Mouse (Mus musculus) megakaryocyte, adult 5-6 weeks (primary cell): ENCODE data around the gene Cfap54. TPM values are rescaled to one million over a fixed set of nuclear protein-coding genes. Genes with fewer than 3 reads are reported as not detected.

ENCODE experiments used
- ATAC-seq: 2 replicates; pipeline ENCODE4 v1.8.0; 2016; ENCODE audit warnings: mild to moderate bottlenecking, inconsistent platforms; ENCODE audit not compliant: poor library complexity, severe bottlenecking
- total RNA-seq, 2 experiments: library from RNA; stranded (forward) in 1 of 2; stranded (reverse) in 1 of 2; fragments of 153-499, 151-499 nt in 1 of 2; fragments of 221-1000, 200-1000 nt in 1 of 2; gene quantifications; 2 replicates each; pipeline versions ENCODE4 v1.2.3 to v1.2.4; 2015 to 2017

The Cfap54 gene
- total RNA-seq, 2 experiments from 2014 or later: 0.25 to 1.1 TPM

DNA sequence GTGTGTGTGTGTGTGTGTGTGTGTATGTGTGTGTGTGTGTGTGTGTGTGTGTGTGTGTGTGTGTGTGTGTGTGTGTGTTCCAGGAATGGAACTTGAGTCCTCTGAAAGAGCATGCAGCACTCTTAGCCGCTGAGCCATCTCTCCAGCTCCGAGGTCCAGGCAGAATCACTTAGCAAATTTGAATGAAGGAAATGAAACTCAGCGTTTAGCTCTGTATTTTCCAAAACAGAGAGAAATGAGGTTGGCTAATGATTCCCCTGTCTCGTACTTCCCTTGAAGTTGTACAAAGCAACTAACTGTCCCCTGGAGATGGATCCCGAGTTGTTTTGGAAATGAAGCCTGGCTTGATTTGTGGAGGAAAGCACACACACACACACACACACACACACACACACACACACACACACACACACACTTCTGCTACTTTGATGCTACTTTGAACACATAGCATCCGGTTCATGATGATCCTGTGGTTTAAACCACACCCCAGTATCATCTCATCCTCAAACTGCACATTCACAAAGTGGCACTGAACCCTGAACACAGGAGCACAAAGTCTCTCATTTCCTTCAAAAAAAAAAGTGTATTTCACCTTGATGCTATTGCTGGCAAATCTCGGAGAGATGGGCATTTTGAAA, 290.4 kb downstream of the Cfap54 start:
- ATAC-seq: no peak

DNA sequence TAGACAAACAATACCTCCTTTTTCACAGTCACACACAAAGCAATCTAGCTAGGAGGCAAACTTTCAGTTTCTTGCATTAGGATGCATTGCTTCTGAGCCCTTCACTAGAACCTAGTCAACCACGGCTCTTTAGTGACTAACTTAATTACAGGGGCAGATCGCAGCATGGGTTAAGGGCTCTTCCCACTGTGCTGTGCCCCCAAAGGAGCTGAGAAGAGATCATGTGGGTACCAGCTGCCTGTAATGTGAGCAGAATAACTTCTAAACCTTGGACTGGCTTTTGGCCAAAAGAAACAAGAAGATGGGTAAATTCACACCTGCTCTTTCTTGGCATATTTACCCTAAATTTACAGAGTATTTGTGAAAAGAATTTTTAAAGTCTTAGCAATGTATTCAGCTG, 291.2 kb downstream of the Cfap54 start:
- no peak for ATAC-seq

DNA sequence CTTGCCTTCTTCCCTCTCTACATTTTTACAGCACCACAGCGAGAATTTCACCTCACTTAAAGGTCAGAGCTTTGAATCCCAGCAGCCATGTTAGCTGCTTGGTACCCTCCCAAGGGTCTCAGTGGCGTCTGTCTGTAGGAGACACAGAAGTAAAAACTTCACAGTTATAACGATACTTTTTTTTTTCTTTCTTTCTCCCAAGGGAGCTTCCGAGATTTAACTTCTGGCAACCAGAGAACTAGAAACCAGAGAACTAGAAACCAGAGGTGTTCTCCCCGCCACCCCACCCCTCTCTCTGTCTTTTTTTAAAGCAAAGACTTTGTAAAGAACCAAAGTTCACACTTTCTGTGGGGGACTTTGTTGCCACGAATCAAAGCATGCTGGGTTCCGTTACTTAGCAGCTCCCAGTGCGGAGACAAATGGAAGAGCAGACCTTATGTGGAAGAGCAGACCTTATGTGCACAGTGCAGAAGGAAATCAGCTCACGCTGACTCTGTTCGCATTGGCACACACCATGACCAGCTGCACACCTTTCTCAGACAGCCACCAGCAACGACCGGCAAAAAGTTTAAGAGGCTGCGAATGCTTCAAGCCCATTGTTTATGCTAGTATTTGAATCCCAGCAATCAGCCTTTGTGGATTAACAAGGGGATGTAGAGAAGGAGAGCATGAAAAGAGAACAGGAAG, 292.9 kb downstream of the Cfap54 start:
- no peak for ATAC-seq

DNA sequence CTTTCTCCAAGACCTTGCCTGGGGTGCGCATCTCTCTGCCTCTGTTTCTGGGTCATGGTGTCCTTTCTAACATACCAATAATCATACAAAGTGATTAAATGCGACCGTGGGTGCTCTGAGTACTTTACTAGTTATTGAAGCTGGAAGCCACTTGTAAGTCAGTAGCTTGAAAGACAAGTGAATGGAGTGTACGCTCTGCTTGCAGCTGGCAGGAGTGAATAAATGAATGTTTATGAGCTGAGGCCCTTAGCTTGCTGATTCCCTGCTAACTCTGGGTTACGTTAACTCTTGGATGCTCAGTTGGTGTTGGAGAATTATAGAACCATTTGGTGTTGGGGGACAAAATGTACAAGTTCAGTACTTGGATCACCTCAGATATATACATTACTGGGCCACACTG, 298.7 kb downstream of the Cfap54 start:
- no peak for ATAC-seq

DNA sequence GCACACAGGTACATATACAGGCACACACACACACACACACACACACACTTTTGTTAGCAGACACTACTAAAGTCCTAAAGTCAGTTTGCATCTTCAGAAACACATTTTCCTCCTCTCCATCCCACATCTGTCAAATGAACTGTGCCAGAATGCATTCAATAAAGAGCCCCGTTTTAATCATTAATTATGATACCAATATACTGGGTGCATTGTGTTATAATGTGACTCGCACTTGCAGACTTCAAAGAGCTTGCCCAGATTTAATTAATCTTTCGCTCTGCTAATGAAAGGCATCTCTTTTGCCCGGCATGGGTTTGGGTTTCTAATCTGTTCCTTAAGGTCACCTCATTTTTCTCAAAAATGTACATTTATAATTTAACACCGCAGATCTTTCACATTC, 327.1 kb downstream of the Cfap54 start:
- ATAC-seq: no peak

DNA sequence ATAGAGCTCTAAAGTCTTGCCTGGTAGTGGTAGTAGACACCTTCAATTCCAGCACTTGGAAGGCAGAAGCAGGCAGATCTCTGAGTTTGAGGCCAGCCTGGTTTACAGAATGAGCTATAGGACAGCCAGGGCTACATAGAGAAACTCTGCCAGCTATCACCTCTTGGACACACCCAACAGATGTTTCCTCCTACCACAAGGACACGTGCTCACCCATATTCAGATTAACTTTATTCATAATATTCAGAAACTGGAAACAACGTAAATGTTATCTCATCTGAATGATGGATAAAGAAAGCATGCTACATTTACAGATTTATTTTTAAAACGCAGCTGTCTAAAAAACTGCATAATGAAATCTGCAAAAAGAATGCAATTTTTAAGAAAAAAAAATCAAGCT, 351.1 kb downstream of the Cfap54 start:
- no peak for ATAC-seq

DNA sequence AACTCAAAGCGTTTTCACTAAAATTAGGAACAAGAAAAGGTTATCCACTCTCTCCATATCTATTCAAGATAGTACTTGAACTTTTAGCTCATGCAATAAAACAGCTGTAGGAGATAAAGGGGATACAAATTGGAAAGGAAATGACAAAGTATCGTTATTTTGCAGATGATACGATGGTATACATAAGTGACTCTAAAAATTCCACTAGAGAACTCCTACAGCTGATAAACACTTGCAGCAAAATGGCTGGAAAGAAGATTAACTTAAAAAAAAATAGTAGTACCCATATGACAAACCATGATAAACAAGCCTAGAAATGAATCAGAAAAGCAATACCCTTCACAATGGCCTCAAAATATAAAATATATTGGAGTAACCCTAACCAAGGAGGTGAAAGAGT, 352.7 kb downstream of the Cfap54 start:
- no peak for ATAC-seq

Other genes with a start within 250 kb of the Cfap54 start
- gene Cdk17, start 79.3 kb upstream of the Cfap54 start, total RNA-seq (2015): 33.0 and 36.3 TPM in 2 replicates
- 36.5 and 41.5 TPM in 2 replicates for gene Cdk17, start 79.3 kb upstream of the Cfap54 start, total RNA-seq (2017)
- 27.1 and 29.4 TPM in 2 replicates for gene Elk3, start 229.5 kb upstream of the Cfap54 start, total RNA-seq (2015)
- gene Elk3, start 229.5 kb upstream of the Cfap54 start, total RNA-seq (2017): 19.8 and 22.6 TPM in 2 replicates